Mouse (Mus musculus) forebrain, embryonic 12.5 days (tissue): ENCODE measurements around the gene Itgb3. TPM values are rescaled to one million over a fixed set of nuclear protein-coding genes. Genes with fewer than 3 reads are reported as not detected.

Source experiments
- ATAC-seq: fragments of 200-750 bp; cut with Nextera tagmentation; 2 replicates; pipeline ENCODE4 v1.8.0; 2017; ENCODE audit warnings: moderate TSS enrichment; ENCODE audit not compliant: low FRiP score
- H3K27ac ChIP-seq: fragments of 300-500 bp; sonication (generic); 2 replicates; pipeline ENCODE4 v1.5.1; 2016; ENCODE audit warnings: mild to moderate bottlenecking
- H3K27me3 ChIP-seq: fragments of 300-500 bp; sonication (generic); 2 replicates; pipeline ENCODE4 v1.6.1; 2016; ENCODE audit warnings: mild to moderate bottlenecking
- H3K36me3 ChIP-seq: fragments of 300-500 bp; sonication (generic); replicated peaks from 2 replicates; pipeline ENCODE4 v1.6.1; 2016; ENCODE audit warnings: mild to moderate bottlenecking
- H3K4me1 ChIP-seq: fragments of 300-500 bp; sonication (generic); 2 replicates; pipeline ENCODE4 v1.6.1; 2016
- H3K4me2 ChIP-seq: fragments of 300-500 bp; sonication (generic); 2 replicates; pipeline ENCODE4 v1.6.1; 2016; ENCODE audit warnings: mild to moderate bottlenecking, moderate library complexity
- H3K4me3 ChIP-seq: fragments of 300-500 bp; sonication (generic); replicated peaks from 2 replicates; pipeline ENCODE4 v1.5.1; 2016; ENCODE audit warnings: mild to moderate bottlenecking
- H3K9ac ChIP-seq: fragments of 300-500 bp; sonication (generic); 2 replicates; pipeline ENCODE4 v1.6.1; 2016; ENCODE audit warnings: mild to moderate bottlenecking
- H3K9me3 ChIP-seq: fragments of 300-500 bp; sonication (generic); 2 replicates; pipeline ENCODE4 v1.6.1; 2016
- WGBS: fragments of 180-500 bp; shearing (Covaris S2); methylation state at CpG from one replicate; pipeline ENCODE4 v1.1.7; 2016; 5-methylcytosine and 5-hydroxymethylcytosine counted together
- polyA plus RNA-seq: library from polyadenylated mRNA; unstranded; fragments of >200 nt; fragmentation: Nextera tagmentation; extraction: Ambion mirVana; gene quantifications from 2 replicates; pipeline ENCODE4 v1.2.1, GENCODE M21; 2016

Gene Itgb3
- polyA plus RNA-seq, 1 experiment from 2014 or later, result 1.6 TPM

DNA sequence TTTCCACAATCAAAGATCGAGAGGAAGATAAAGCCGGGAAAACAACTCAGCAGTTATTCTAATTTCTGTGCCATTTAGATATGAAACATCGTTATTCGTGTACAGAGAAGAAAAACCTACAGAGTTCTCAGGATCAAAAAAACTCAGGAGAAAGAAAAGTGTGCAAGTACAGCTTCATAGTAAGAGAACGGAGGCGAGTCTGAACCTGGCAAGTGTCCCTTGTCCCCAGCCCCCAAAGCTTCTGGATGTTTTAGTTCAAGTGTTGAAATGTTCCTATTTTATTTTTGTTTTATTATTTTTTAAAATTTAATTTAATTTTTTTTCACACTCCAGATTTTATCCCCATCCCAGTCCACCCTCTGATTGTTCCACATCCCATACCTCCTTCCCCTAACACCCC lies 85.4 kb downstream of the Itgb3 start:
- no peak for ATAC-seq
- no peak overlapping the region for H3K4me3 ChIP-seq
- no peak overlapping the region for H3K27ac ChIP-seq
- H3K27me3 ChIP-seq, result no peaks in the 10 kb centered on the region
- H3K4me1 ChIP-seq, result no peaks in the 10 kb centered on the region
- H3K36me3 ChIP-seq, result no peaks in the 10 kb centered on the region
- H3K4me2 ChIP-seq, result no peak overlapping the region
- no peaks in the 10 kb centered on the region for H3K9me3 ChIP-seq
- H3K9ac ChIP-seq, result no peak overlapping the region
- 92% methylated on average over 6 of the region's 6 CpGs for WGBS

DNA sequence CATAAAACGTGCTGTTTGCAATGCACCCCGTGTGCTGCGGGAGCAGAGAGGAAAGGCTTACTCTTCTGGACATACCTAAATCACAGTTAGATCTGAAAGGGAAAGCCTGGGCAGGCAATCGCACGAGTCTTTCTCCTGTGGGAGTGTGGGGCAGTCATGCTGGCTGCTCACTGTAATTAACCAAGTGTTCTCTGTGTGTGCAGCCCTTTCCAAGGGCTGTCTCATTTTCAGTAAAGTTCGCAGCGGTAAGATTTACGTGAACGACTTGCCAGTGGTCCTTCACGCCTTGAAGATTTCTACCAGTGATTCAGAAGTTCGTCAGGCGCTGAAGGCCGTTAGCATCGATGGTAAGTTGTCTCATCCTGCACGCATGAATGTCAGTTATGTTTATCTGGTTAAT lies 96.3 kb downstream of the Itgb3 start:
- WGBS, result 73% methylated on average over 15 of the region's 15 CpGs
- Histone ChIP-seq H3K4me3 (no peak overlapping the region), H3K27ac (no peak overlapping the region), H3K4me1 (0 out of 2 replicates have a peak, but pooled peaks cover 2% of the 10 kb centered on the region), H3K4me2 (no peak overlapping the region), H3K27me3 (no peaks in the 10 kb centered on the region), H3K36me3 (no peaks in the 10 kb centered on the region), H3K9me3 (no peaks in the 10 kb centered on the region), H3K9ac (no peak overlapping the region)
- no peak for ATAC-seq

DNA sequence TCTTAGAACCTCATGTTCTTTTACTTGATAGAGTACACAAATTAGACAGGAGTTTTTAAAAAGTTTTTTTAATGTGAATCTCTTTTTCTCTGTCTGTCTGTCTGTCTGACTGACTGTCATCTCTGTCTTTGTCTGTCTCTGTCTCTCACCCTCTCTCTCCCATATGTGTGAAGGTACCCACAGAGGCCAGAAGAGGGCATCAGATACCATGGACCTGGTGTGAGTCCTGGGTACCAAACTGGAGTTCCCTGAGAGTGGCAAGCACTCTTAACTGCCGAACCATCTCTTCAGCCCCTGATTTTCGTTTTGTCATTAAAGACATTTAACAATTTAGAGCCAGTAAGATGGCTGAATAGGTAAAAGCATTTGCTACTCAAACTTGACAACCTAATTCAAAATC lies 99.3 kb downstream of the Itgb3 start:
- Histone ChIP-seq H3K9me3 (no peaks in the 10 kb centered on the region), H3K4me2 (no peak overlapping the region), H3K4me1 (0 out of 2 replicates have a peak, but pooled peaks cover 2% of the 10 kb centered on the region), H3K27ac (no peak overlapping the region), H3K9ac (no peak overlapping the region), H3K36me3 (no peaks in the 10 kb centered on the region), H3K4me3 (no peak overlapping the region), H3K27me3 (no peaks in the 10 kb centered on the region)
- no peak for ATAC-seq
- 60% methylated on average over 2 of the region's 2 CpGs for WGBS

Other genes starting within 250 kb of the Itgb3 start
- gene Kansl1, start 139.1 kb upstream of the Itgb3 start, polyA plus RNA-seq, result 34.9 and 36.2 TPM in 2 replicates
- 52.6 and 53.7 TPM in 2 replicates for gene Cdc27, start 57.4 kb upstream of the Itgb3 start, polyA plus RNA-seq
- gene Myl4, start 57.3 kb upstream of the Itgb3 start, polyA plus RNA-seq, result 1.4 and 2.0 TPM in 2 replicates
- gene Gm11639, start 77.7 kb downstream of the Itgb3 start, polyA plus RNA-seq, result not detected in 2 replicates